Mouse (Mus musculus): ENCODE measurements around the gene Tcf7l1.

The Tcf7l1 gene

GRCm38 (mm10) chr6:72745781-72746180 lies 43.3 kb downstream of the Tcf7l1 start:
- no peak for DNase-seq (ENCODE audit: low spot score)

DNA sequence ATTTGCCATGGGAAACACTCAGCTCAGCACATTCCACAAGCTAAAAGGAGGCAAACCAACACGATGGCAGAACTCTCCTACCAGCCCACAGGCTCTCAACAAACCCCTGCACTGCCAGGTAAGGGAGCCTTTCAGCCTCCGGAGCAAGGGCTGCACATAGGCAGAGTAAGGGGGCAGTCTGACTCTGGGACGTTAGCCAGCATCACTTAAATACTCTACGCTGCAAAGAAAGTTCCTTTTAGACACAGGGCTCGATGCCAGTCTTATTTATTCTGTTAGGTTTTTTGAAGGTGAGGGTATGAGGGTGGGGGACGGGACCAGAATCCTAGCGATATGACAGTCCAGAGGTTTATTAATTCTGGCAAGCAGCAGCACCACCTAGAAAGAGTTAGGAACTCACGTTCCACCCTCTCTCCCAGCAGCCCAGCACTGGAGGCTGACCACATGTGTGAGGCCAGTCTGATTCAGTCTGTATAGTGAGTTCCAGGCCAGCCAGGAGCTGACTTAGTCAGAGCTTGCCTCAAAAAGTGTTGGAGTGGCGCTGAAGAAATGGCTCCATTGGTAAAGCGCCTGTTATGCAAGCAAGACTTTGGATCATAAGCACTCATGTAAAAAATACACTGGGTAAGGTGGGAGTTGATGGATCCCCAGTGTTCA lies 44.8 kb downstream of the Tcf7l1 start:
- DNase-seq (ENCODE audit: low spot score): no peak

DNA sequence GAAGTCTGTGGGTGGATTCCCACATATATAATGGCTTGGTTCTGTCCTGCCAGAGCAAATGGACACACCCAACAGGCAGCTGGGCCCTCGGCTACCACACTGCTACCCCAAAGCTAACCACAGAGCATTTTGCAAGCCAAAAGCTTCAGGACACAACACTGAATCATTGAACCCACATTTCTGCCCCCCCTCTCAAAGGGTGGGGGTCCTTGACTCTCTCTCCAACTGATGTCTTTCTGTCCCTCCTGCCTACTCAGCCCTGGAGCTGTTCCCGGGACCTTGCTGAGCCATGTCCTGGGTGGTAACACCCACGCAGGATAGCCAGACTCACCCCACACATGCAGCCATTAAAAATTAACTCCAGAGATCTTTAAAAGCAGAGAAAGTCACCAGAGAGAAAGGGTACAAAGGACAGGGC lies 45.4 kb downstream of the Tcf7l1 start:
- DNase-seq (ENCODE audit: low spot score): no peak

GRCm38 (mm10) chr6:72742331-72742730 lies 46.7 kb downstream of the Tcf7l1 start:
- no peak for DNase-seq (ENCODE audit: low spot score)

GRCm38 (mm10) chr6:72740596-72741421 lies 48.2 kb downstream of the Tcf7l1 start:
- DNase-seq (ENCODE audit: low spot score): no peak

DNA sequence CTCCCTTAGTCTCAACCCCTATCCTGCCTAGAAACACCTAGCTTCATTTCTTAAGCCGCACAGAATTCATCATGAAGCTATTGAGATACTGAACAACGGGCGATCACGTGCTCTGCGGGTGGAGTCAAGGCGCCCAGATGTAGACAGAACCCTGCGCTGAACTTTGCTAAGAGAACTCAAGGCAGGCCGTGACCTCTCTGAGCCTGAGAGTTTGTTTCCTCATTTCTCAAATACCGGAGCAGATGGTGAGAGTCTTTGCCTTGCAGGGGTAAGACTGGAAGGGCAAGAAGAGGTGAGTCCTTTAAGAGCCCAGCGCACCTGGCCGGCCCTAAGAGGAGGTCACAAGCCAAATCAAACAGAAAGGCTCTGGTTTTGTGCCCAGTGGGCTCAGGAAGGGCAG lies 52.2 kb downstream of the Tcf7l1 start:
- no peak for DNase-seq (ENCODE audit: low spot score)

- DNase-seq (ENCODE audit: low spot score): no peak
Observed at GRCm38 (mm10) chr6:72735206-72735605, 53.8 kb downstream of the Tcf7l1 start.

- no peak for DNase-seq (ENCODE audit: low spot score)
Observed at GRCm38 (mm10) chr6:72733375-72733774, 55.7 kb downstream of the Tcf7l1 start.

DNA sequence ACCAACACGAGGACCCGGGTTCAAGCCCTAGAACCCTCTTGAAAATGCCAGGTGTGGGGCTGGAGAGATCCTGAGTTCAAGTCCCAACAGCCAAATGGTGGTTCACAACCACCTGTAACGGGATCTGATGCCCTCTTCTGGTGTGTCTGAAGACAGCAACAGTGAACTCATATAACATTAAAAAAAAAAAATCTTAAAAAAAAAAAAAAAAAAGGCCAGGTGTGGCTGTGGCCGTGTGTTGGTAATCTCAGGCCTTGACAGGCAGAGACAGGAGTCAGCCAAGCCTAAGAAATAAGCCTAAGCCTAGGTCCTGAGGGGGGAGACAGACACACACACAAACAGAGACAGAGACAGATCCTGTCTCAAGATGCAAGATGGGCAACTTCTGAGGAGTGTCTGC lies 56.9 kb downstream of the Tcf7l1 start:
- no peak for DNase-seq (ENCODE audit: low spot score)

DNA sequence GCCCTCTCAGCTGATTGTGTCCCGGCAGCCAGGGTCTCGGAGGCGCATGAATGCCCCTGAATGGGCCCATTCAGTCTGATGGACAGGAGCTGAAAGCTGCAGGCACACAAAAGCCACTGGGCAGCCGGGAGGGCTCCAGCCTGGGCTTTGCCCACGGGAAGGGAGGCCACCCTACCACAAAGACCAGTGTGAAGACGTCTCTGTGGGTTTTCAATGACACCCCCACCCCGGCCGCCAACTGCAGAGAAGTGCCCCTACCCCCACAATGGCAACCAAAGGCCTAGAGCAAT lies 58.5 kb downstream of the Tcf7l1 start:
- DNase-seq (ENCODE audit: low spot score): no peak

GRCm38 (mm10) chr6:72729831-72730559 lies 59.1 kb downstream of the Tcf7l1 start:
- no peak for DNase-seq (ENCODE audit: low spot score)

- no peak for DNase-seq (ENCODE audit: low spot score)
Observed at GRCm38 (mm10) chr6:72727826-72728225, 61.2 kb downstream of the Tcf7l1 start.

GRCm38 (mm10) chr6:72724494-72725180 lies 64.4 kb downstream of the Tcf7l1 start:
- no peak for DNase-seq (ENCODE audit: low spot score)

GRCm38 (mm10) chr6:72723731-72724385 lies 65.2 kb downstream of the Tcf7l1 start:
- no peak for DNase-seq (ENCODE audit: low spot score)

- no peak for DNase-seq (ENCODE audit: low spot score)
Observed at GRCm38 (mm10) chr6:72723143-72723542, 65.9 kb downstream of the Tcf7l1 start.

DNA sequence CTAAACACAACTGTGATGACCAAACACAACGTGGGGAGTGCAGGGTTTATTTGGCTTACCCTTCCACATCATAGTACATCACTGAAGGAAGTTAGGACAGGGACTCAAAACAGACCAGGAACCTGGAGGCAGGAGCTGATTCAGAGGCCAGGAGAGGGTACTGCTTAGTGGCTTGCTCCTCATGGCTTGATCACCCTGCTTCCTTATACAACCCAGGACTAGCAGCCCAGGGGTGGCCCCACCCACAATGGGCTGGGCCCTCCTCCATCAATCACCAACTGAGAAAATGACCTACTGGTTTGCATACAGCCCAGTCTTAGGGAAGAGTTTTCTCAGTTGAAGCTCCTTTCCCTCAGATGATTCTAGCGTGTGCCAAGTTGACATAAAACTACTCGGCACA lies 68.2 kb downstream of the Tcf7l1 start:
- no peak for DNase-seq (ENCODE audit: low spot score)

GRCm38 (mm10) chr6:72714726-72715125 lies 74.3 kb downstream of the Tcf7l1 start:
- no peak for DNase-seq (ENCODE audit: low spot score)

- no peak for DNase-seq (ENCODE audit: low spot score)
Observed at GRCm38 (mm10) chr6:72714250-72714649, 74.8 kb downstream of the Tcf7l1 start.

DNA sequence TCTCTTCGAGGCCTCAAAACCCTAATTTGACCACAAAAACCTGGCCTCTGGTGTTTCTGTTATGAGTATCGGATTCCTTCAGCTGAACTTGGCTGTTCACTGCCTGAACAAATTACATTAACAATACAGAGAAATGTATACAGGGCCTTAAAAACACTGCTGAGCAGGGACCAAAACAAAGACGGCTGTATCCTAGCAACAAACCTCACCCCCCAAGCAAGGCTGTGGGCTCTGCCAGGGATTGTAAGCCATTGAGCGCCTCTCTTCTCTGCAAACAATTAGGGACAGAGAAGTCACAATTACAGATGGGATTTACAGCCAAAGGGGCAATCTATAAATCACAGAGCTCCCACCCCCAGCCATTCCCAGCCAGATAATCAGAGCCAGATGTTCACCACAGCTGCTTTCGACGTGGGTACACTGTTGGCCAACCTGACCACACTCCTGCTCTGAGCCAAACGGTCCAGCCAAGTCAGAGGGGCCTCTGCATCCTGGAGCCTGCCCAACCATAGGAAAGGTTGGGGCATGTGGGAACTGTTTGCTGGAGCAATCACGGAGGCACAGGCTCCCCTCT lies 77.5 kb downstream of the Tcf7l1 start:
- no peak for DNase-seq (ENCODE audit: low spot score)

DNA sequence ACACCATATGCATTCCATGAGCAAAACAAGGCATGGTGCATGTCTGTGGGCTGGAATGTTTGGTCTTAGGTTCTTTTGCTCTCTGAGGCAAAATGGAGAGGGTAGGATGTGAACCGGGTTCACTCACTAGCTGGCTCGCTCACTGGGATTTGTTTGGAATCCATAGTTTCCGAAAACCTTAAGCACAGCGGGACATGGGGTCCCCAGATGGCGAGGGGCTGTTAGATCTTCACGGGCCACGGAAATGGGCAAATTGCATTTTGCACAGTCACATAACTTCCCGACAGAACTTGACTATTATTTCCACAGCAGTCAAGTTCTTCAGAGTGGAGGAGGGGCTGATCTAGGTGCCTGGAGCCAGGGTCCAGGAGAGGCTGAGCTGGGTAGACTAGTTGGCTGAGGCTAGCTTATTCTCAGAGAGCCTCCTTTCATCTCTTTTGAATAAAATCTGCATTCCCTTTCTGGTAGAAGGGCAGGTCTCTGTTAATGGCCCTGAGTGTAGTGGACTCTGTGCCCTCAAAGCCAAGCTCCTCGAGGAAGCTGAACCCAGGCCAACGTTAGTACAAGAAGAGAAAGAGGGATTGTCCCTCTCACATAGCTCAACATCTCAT lies 78.1 kb downstream of the Tcf7l1 start:
- DNase-seq (ENCODE audit: low spot score): no peak

GRCm38 (mm10) chr6:72699467-72700126 lies 89.5 kb downstream of the Tcf7l1 start:
- no peak for DNase-seq (ENCODE audit: low spot score)

Data from MN1 (cell line).